Mouse (Mus musculus): ENCODE data around the gene Gm5269. TPM values are rescaled to one million over a fixed set of nuclear protein-coding genes. Genes with fewer than 3 reads are reported as not detected.

Gm5269 gene
- not detected in 2 replicates for polyA plus RNA-seq (2014; fragmentation: Nextera tagmentation; extraction: Ambion mirVana)

DNA sequence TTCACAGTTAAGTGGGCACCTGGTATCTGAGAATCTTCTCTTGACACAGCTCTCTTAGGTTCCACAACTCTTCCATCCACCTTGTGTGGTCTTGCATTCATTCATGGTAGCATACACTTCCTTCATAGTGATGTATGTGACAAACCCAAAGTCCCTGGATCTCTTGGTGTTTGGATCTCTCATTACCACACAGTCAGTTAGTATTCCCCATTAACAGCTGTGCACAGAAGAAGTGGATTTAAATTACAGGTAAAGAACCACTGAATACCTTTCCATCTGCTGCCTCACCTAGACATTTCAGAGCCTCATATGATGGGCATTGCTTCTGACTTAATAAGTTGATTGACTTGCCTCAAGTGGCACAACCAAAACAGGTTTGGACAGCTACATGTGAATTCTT is at the start of gene Gm5269:
Gene Gm5269, minus strand, starts transcription at position 101 of the 400 bp plus-strand sequence.
- H3K9ac ChIP-seq (ENCODE audit: low read length), result no peak within 1 kb of the TSS
- H3K27ac ChIP-seq (ENCODE audit: low read depth, low read length), result no peak within 1 kb of the TSS
- no peak within 1 kb of the TSS for H3K4me3 ChIP-seq (ENCODE audit: low read depth, low read length)
- H3K27me3 ChIP-seq (ENCODE audit: control insufficient read depth, insufficient read depth, low read length), result no peaks in the 10 kb centered on the region
- no peaks in the 10 kb centered on the region for H3K9me3 ChIP-seq (ENCODE audit: control insufficient read depth, low read length)
- ATAC-seq (ENCODE audit: insufficient read depth, low FRiP score, low TSS enrichment) (no peak), DNase-seq (ENCODE audit: low spot score) (no peak)
- H3K36me3 ChIP-seq (ENCODE audit: control insufficient read depth, insufficient read depth, low read length), result no peaks in the 10 kb centered on the region
- no peaks in the 10 kb centered on the region for H3K4me1 ChIP-seq (ENCODE audit: control insufficient read depth, insufficient read depth, low read length)
- H3K4me2 ChIP-seq (ENCODE audit: low read depth), result no peak within 1 kb of the TSS

DNA sequence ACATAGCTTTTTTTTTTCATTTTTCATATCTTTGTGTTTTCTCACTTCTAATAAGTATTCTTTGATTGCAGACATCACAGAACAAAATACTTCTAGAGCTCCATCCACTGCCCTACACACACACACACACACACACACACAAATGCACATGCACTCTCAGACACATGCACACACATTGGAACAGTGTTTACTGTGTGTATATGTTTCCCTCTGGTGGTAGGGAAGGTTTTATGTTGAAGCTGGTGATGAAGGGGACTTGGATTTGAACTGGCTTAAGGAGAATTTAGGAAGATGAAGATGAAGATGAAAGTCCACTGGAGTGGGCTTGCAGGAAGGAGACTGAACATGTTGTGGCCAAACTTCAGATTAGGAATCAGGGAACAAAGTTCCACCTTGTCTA is 41.1 kb upstream of the Gm5269 start:
- H3K4me2 ChIP-seq (ENCODE audit: low read depth), result no peak overlapping the region
- no peak overlapping the region for H3K4me3 ChIP-seq (ENCODE audit: low read depth, low read length)
- H3K9ac ChIP-seq (ENCODE audit: low read length), result no peak overlapping the region
- DNase-seq (ENCODE audit: low spot score), result no peak
- no peaks in the 10 kb centered on the region for H3K36me3 ChIP-seq (ENCODE audit: control insufficient read depth, insufficient read depth, low read length)
- H3K27me3 ChIP-seq (ENCODE audit: control insufficient read depth, insufficient read depth, low read length), result peaks cover 2% of the 10 kb centered on the region; the same call in 1 of the 2 replicates
- no peak overlapping the region for H3K27ac ChIP-seq (ENCODE audit: low read depth, low read length)
- no peaks in the 10 kb centered on the region for H3K9me3 ChIP-seq (ENCODE audit: control insufficient read depth, low read length)
- ATAC-seq (ENCODE audit: insufficient read depth, low FRiP score, low TSS enrichment), result no peak
- H3K4me1 ChIP-seq (ENCODE audit: control insufficient read depth, insufficient read depth, low read length), result no peaks in the 10 kb centered on the region

DNA sequence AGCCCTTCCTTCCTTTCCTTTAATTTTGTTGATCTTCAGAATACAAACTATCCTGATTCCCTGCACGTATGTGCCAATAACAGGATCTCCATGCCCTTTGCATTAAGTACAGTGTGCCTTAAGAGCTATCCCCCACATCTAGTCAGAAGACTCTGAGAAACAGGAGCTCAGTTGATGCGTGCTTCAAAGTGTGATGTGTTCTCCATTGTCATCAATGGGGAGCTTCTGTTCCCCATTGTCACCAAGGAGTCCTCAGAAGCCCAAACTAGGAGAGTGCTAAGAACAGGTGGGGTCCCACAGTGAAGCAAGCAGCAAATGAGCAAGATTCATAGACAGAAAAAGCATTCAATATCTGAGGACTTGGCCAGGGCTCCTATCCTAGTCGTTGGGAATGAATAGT is 36.8 kb upstream of the Gm5269 start:
- 54% methylated on average over 3 of the region's 3 CpGs for WGBS
- H3K4me3 ChIP-seq (ENCODE audit: low read depth, low read length), result no peak overlapping the region
- DNase-seq (ENCODE audit: low spot score), result no peak

DNA sequence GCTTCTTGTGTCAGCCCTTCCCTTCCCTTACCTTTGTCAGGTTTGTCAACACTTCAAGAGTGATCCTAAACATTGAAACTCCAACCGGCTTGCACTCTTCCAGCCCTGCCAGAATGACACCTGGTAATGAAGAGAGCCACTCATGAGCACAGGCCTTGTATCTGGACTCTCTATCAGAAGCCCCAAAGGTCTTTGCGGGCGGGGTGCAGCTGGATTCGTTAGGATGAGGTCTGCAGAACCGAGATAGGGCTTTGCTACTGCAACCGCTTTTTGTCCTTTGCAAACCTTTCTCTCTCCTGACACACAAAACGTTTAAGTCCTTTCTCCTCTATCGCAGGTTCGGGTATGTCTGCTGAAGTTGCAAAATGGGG is 36.3 kb upstream of the Gm5269 start, which contains the start of gene Slc40a1:
Gene Slc40a1, minus strand, starts transcription at position 131 of the 371 bp plus-strand sequence.
- no peak for ATAC-seq (ENCODE audit: insufficient read depth, low FRiP score, low TSS enrichment)
- DNase-seq (ENCODE audit: low spot score), result no peak

More for the DNA sequence above, 36.8 kb upstream of the Gm5269 start:
- H3K4me2 ChIP-seq (ENCODE audit: low read depth), result no peak overlapping the region
- H3K9me3 ChIP-seq (ENCODE audit: control insufficient read depth, low read length), result no peaks in the 10 kb centered on the region
- H3K4me1 ChIP-seq (ENCODE audit: control insufficient read depth, insufficient read depth, low read length), result no peaks in the 10 kb centered on the region
- no peak overlapping the region for H3K9ac ChIP-seq (ENCODE audit: low read length)
- H3K36me3 ChIP-seq (ENCODE audit: control insufficient read depth, insufficient read depth, low read length), result no peaks in the 10 kb centered on the region
- no peak overlapping the region for H3K27ac ChIP-seq (ENCODE audit: low read depth, low read length)
- ATAC-seq (ENCODE audit: insufficient read depth, low FRiP score, low TSS enrichment), result no peak
- H3K27me3 ChIP-seq (ENCODE audit: control insufficient read depth, insufficient read depth, low read length), result peaks cover 5% of the 10 kb centered on the region; the same call in 1 of the 2 replicates

DNA sequence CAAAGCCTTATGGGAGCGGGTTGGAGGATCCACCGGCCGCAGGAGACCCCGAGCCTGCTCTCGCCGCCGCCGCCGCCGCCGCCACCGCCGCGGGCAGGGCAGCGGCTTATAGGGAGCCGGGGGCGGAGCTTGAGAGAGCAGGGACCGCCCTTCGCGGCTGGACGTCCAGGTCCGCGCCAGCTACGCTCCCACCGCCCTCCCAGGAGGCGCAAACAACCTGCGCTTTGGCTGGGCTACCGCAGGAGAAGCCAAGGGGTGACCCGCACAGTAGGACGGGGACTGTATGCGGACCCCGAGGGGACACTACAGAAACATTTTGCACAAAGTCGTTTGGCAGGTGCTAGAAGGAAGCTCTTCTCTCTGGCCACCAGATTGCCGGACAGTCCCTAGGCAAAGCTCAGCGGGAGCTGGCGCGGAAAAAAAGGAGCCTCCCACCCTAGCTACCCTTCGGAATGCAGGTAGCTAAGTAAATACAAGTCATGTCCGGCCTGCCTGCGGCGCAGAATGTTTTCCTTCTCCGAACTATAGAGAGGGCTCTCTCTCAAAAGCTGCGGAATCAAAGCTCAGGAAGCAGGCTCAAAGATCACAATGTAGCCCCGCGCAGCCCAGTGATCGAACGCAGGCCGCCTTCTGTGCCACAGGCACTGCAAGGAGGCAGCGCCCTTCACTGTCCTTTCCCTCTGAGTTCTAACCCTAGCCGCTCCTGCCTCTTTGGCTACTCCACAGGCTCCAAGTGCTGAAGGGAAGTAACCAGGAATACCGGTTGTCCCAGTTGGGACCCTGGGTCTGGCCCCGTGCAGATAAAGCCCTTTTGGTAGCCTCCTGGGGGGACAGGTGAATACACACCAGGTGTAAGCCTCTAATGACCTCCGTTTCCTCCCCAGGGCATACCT is 35.7 kb upstream of the Gm5269 start:
- Histone ChIP-seq H3K4me1 (ENCODE audit: control insufficient read depth, insufficient read depth, low read length) (no peaks in the 10 kb centered on the region), H3K36me3 (ENCODE audit: control insufficient read depth, insufficient read depth, low read length) (no peaks in the 10 kb centered on the region), H3K27me3 (ENCODE audit: control insufficient read depth, insufficient read depth, low read length) (peaks cover 5% of the 10 kb centered on the region; the same call in 1 of the 2 replicates), H3K4me2 (ENCODE audit: low read depth) (peak overlapping the region; percentile 86), H3K27ac (ENCODE audit: low read depth, low read length) (no peak overlapping the region), H3K9me3 (ENCODE audit: control insufficient read depth, low read length) (no peaks in the 10 kb centered on the region), H3K9ac (ENCODE audit: low read length) (peak overlapping the region; percentile 50), H3K4me3 (ENCODE audit: low read depth, low read length) (peak overlapping the region; percentile 49)
- DNase-seq (ENCODE audit: low spot score) (peak; percentile 87), ATAC-seq (ENCODE audit: insufficient read depth, low FRiP score, low TSS enrichment) (peak; percentile 96)
- under 1% methylated on average over 53 of the region's 53 CpGs for WGBS

More for the DNA sequence above, 36.3 kb upstream of the Gm5269 start, which contains the start of gene Slc40a1:
- H3K9ac ChIP-seq (ENCODE audit: low read length), result peak within 1 kb of the TSS; percentile 50
- H3K4me1 ChIP-seq (ENCODE audit: control insufficient read depth, insufficient read depth, low read length), result no peaks in the 10 kb centered on the region
- H3K27ac ChIP-seq (ENCODE audit: low read depth, low read length), result no peak within 1 kb of the TSS
- no peaks in the 10 kb centered on the region for H3K9me3 ChIP-seq (ENCODE audit: control insufficient read depth, low read length)
- WGBS, result 24% methylated on average over 9 of the region's 9 CpGs
- no peaks in the 10 kb centered on the region for H3K36me3 ChIP-seq (ENCODE audit: control insufficient read depth, insufficient read depth, low read length)
- H3K4me3 ChIP-seq (ENCODE audit: low read depth, low read length), result peak within 1 kb of the TSS; percentile 49
- H3K27me3 ChIP-seq (ENCODE audit: control insufficient read depth, insufficient read depth, low read length), result peaks cover 5% of the 10 kb centered on the region; the same call in 1 of the 2 replicates
- H3K4me2 ChIP-seq (ENCODE audit: low read depth), result peak within 1 kb of the TSS; percentile 86

DNA sequence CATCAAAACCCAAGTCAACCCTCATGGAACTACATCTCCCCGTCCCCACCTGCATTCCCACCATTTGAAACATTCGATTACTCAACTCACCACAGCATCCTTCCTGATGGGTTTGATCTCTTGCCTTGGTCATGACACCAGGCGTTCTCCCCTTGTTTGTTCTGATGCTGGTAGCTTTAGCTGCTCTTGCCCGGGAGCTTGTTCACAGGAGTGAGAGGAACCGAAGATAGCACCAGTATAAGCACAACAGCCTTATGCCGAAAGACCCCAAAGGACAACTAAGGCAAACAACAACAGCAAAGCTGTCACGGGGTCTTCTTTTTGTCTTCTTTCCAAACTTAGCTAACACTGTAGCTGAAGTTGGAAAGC is 35.0 kb upstream of the Gm5269 start:
- 16% methylated on average over 7 of the region's 7 CpGs for WGBS
- Histone ChIP-seq H3K27me3 (ENCODE audit: control insufficient read depth, insufficient read depth, low read length) (peaks cover 5% of the 10 kb centered on the region; the same call in 1 of the 2 replicates), H3K9ac (ENCODE audit: low read length) (peak overlapping the region; percentile 44; the same call in 1 of the 2 replicates), H3K4me2 (ENCODE audit: low read depth) (peak overlapping the region; percentile 86), H3K4me3 (ENCODE audit: low read depth, low read length) (peak overlapping the region; percentile 49), H3K36me3 (ENCODE audit: control insufficient read depth, insufficient read depth, low read length) (no peaks in the 10 kb centered on the region), H3K27ac (ENCODE audit: low read depth, low read length) (no peak overlapping the region), H3K9me3 (ENCODE audit: control insufficient read depth, low read length) (no peaks in the 10 kb centered on the region), H3K4me1 (ENCODE audit: control insufficient read depth, insufficient read depth, low read length) (no peaks in the 10 kb centered on the region)
- ATAC-seq (ENCODE audit: insufficient read depth, low FRiP score, low TSS enrichment) (peak; percentile 52), DNase-seq (ENCODE audit: low spot score) (no peak)

DNA sequence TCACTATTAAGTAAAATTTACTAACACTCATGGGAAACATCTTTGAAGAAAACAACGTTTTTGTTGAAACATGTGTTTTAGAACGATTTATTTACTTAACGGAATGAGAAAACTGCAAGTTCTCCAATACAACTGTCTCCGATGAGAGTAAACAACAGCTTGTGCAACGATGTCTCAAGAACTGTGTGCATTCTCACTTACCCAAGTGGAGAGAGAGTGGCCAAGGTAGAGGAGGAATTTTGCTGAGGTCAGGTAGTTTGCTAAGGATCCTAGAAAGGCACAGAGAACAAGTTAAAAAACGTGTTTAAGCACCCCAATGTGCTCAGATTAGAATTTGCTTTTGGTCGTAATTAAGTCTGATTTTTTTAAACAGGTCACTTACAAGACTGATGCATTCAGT is 34.4 kb upstream of the Gm5269 start:
- no peak overlapping the region; the same call in 1 of the 2 replicates for H3K4me2 ChIP-seq (ENCODE audit: low read depth)
- no peaks in the 10 kb centered on the region for H3K9me3 ChIP-seq (ENCODE audit: control insufficient read depth, low read length)
- peaks cover 5% of the 10 kb centered on the region; the same call in 1 of the 2 replicates for H3K27me3 ChIP-seq (ENCODE audit: control insufficient read depth, insufficient read depth, low read length)
- no peaks in the 10 kb centered on the region for H3K4me1 ChIP-seq (ENCODE audit: control insufficient read depth, insufficient read depth, low read length)
- H3K36me3 ChIP-seq (ENCODE audit: control insufficient read depth, insufficient read depth, low read length), result no peaks in the 10 kb centered on the region
- H3K9ac ChIP-seq (ENCODE audit: low read length), result no peak overlapping the region
- DNase-seq (ENCODE audit: low spot score) (no peak), ATAC-seq (ENCODE audit: insufficient read depth, low FRiP score, low TSS enrichment) (no peak)
- WGBS, result 73% methylated on average over 7 of the region's 7 CpGs
- H3K27ac ChIP-seq (ENCODE audit: low read depth, low read length), result no peak overlapping the region
- no peak overlapping the region; the same call in 1 of the 2 replicates for H3K4me3 ChIP-seq (ENCODE audit: low read depth, low read length)

DNA sequence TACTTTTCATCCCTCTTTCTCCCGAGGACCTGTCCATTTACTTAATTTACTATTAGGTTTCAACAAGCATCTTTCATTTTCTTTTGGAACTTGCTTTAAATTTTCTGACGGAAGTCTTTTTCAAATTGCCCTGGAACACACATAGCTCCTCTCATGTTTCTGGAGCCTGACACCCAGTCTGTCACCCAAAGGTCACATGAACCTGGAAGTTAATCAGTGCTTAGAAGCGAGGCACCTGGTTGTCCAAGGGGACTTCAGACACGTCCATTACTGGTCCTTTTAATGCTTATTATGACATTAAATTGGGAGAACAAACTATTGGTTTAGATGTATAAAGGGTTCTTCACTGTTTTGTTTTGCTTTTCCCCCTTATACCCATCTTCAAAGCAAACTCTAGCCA is 33.2 kb upstream of the Gm5269 start:
- no peaks in the 10 kb centered on the region for H3K4me1 ChIP-seq (ENCODE audit: control insufficient read depth, insufficient read depth, low read length)
- H3K27me3 ChIP-seq (ENCODE audit: control insufficient read depth, insufficient read depth, low read length), result peaks cover 5% of the 10 kb centered on the region; the same call in 1 of the 2 replicates
- H3K4me3 ChIP-seq (ENCODE audit: low read depth, low read length), result no peak overlapping the region
- no peak overlapping the region for H3K9ac ChIP-seq (ENCODE audit: low read length)
- H3K27ac ChIP-seq (ENCODE audit: low read depth, low read length), result no peak overlapping the region
- 78% methylated on average over 4 of the region's 4 CpGs for WGBS
- no peaks in the 10 kb centered on the region for H3K36me3 ChIP-seq (ENCODE audit: control insufficient read depth, insufficient read depth, low read length)
- no peaks in the 10 kb centered on the region for H3K9me3 ChIP-seq (ENCODE audit: control insufficient read depth, low read length)
- ATAC-seq (ENCODE audit: insufficient read depth, low FRiP score, low TSS enrichment) (no peak), DNase-seq (ENCODE audit: low spot score) (no peak)
- no peak overlapping the region for H3K4me2 ChIP-seq (ENCODE audit: low read depth)

DNA sequence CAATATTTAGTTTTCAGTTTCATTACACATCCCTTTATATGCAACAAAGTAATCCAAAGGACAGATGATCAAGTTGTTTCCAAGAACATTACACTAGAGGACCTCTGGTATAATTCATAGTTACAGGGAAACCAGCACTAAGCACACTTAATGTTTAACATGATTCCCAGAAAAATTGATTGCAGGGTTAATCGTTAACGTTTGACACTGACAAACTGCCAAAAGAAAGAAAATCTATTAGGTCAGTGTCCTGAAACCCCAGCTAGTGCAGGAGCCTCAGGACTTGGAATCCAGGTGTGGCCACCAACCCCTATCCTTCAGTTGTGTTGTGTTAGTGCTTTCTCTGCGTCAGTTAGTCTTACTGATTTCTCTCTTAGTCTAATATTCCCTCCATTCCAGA is 30.6 kb upstream of the Gm5269 start:
- Histone ChIP-seq H3K4me2 (ENCODE audit: low read depth) (no peak overlapping the region), H3K4me1 (ENCODE audit: control insufficient read depth, insufficient read depth, low read length) (no peaks in the 10 kb centered on the region), H3K36me3 (ENCODE audit: control insufficient read depth, insufficient read depth, low read length) (no peaks in the 10 kb centered on the region), H3K4me3 (ENCODE audit: low read depth, low read length) (no peak overlapping the region), H3K27me3 (ENCODE audit: control insufficient read depth, insufficient read depth, low read length) (no peaks in the 10 kb centered on the region), H3K9me3 (ENCODE audit: control insufficient read depth, low read length) (no peaks in the 10 kb centered on the region), H3K27ac (ENCODE audit: low read depth, low read length) (no peak overlapping the region), H3K9ac (ENCODE audit: low read length) (no peak overlapping the region)
- ATAC-seq (ENCODE audit: insufficient read depth, low FRiP score, low TSS enrichment) (no peak), DNase-seq (ENCODE audit: low spot score) (no peak)
- WGBS, result 93% methylated on average over 3 of the region's 3 CpGs
